Mouse (Mus musculus) retina, adult 2 months (tissue): ENCODE results near the gene Sstr2.
"Not testable (repeated sequence)": the region's sequence is repeated elsewhere in the genome, so short reads cannot be mapped to it uniquely, and the experiment has no call there.

ENCODE experiments used
- DNase-seq: peaks from one replicate; pipeline ENCODE4 v3.0.0-alpha.2; 2012; ENCODE audit warnings: low read depth, low spot score

The Sstr2 gene

DNA sequence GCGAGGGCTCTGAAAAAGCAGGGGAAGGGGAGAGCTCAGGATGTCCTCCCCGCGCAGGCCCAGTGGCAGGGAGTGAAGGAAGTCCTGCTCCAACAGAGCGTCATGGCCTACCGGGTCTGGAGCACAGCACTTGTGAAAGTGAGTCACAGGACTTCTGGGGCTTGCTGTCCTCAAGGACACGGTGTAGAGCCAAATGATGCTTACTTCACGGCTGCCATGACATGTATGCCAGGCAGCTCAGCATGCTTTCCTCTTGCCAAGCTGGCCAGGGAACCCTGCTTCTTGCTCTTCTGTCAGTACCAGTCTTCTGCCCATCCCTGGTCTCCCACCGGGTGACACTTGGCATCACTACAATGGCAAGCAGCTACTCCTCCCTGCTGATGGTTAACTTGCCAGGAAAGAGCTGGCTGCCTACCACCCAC, 37.4 kb downstream of the Sstr2 start:
- DNase-seq: no peak

DNA sequence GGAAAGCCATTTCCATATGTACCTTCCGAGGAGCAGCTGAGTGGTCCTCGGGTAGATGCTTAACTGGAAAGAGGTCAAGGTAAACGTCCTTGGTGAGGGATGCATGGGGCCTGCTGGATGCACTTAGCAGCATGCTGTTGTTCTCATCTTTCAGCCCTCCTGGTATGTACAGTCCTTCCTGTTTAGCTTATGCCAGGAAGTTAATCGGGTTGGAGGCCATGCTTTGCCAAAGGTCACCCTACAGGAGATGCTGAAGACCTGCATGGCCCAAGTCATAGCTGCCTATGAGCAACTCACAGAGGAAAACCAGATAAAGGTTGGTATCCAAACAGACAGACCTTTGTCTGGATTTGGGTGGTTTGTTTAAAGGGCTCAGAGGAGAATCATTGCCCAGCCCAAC, 38.1 kb downstream of the Sstr2 start:
- DNase-seq: no peak

DNA sequence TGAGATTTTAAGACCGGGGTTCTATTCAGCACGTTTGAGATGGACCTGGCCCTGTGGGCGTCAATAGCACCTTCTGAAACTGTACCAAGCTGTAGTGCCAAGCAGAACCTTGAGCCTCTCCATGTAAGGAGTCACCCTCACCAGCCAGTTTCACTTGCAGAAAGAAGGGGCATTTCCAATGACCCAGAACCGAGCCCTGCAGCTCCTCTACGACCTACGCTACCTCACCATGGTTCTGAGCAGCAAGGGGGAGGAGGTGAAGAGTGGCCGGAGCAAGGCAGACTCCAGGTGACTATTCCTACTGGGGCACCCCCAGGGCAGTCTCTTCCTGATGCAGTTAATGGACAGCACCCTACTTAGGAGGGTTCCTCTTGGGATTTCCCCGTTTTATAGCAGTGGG, 39.2 kb downstream of the Sstr2 start:
- DNase-seq: no peak

DNA sequence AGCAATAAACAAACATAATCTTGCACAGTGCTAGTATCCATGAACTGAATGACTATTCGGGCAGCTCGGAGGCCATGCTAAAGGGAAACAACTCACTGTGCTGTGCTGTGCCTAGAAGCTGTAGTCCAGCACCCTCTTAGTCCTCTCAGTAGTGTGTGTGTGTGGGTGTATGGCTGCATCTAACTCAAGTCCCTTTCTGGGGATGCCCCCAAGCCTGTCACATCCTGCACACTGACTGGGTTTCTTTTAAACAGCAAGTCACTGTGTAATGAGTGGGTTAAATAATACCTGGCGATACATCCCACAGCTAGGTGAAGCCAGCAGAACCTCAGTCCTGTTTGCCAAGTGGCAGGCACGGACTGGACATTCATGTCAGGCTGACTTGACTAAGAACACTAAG, 39.6 kb downstream of the Sstr2 start:
- no peak for DNase-seq

DNA sequence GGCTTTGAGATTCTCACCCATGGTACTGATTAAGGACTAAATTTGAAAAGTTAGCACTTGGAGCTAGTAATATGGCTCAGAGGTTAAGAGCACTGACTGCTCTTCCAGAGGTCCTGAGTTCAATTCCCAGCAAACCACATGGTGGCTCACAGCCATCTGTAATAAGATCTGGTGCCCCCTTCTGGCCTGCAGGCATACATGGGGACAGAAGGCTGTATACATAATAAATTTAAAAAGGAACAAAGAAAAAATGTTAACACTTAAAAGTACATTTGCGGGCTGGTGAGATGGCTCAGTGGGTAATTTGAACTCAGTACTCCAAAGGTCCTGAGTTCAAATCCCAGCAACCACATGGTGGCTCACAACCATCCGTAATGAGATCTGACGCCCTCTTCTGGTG, 41.1 kb downstream of the Sstr2 start:
- DNase-seq: not testable (repeated sequence)

DNA sequence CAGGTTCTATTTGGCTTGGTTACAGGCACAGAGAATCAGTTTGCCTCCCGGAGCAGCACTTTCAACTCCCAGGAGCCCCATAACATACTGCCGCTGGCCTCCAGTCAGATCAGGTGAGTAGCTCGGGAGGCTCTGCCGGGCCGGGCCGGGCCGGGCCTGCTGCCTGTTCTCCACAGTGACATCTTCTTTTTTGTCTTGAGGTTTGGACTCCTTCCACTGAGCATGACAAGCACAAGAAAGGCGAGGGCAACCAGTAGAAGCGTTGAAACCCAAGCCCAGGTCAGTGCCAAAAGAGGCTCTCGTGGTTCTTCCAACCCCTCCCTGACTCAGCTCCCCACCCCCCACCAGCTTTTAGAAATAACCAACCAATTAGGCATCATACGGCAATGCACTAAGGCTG, 41.8 kb downstream of the Sstr2 start:
- DNase-seq: no peak

DNA sequence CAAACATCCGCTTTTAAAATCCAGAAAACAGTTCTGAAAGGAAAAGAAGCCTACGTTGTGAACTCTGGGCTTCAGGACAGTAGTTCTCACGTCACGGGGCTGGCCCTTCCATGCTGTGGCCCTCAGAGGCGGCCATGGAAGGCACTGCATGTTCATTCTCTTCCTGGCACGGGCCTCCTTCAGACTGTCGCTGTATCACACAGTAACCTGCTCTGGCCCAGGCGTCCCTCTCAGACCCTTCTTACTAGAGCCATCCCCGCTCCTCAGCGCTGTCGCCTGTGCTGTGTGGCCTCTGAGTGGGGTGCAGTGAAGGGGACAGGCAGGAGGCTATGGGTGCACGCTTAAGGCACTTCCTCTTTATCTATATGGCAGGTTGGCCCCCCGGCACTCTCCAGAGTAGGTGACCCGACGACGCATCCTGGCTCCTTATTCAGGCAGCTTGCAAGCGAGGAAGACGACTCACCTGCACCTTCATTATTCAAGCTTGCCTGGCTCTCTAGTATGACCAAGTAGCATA, 42.8 kb downstream of the Sstr2 start:
- DNase-seq: no peak

DNA sequence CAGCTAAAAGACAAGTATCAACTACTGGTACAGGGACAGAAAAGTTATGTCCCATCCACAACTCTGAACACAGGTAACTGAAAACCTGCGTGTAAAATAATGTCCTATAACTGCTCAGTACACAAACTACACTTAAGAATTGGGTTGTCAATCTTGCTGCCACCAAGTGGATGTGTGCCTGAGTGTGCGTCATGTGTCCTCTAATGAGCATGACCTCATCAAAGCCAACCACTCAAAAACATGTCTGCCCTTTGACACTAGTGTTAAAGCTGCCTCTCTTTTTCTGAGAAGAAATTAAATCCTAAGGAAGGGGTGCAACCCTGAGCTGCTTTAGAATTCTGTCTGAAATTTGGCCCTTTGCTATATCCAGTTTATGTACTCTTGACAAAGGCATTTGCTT, 45.1 kb downstream of the Sstr2 start:
- no peak for DNase-seq

DNA sequence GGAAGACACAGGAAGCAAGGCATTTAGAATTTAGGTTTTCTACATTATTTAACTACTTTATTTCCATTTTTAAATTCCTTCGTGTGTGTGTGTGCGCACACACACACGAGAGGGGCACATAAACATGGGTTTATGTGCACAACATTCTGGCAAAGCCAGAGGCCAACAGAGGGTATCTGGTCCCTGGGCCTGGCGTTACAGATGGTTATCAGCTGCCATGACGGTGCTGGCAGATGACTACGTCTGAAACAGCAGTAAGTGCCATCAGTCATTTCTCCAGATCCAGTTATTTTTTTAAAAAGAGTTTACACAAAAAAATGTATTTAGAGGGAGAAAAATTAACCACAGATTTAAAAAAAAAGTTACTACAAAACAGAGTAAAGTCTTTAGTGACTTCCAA, 47.1 kb downstream of the Sstr2 start:
- no peak for DNase-seq

DNA sequence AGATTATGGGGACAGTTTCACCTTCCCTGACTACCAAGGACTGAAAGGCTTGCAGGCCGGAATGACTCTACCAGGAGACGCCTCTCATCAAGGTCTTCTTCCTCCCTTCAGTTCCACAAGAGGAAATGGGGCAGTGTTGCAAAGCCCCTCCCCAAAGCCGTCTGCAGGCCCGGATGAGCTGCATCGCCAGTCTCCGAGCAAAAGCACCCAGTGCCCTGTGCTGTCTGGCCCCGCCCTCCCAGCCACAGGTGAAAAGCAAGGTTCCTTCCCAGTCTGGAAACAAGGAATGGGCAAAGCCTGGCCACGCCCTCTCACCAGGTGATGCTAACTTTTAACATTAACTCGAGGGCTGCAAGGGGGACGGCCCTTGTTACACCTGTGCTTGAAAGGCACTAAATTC, 47.5 kb downstream of the Sstr2 start:
- no peak for DNase-seq

DNA sequence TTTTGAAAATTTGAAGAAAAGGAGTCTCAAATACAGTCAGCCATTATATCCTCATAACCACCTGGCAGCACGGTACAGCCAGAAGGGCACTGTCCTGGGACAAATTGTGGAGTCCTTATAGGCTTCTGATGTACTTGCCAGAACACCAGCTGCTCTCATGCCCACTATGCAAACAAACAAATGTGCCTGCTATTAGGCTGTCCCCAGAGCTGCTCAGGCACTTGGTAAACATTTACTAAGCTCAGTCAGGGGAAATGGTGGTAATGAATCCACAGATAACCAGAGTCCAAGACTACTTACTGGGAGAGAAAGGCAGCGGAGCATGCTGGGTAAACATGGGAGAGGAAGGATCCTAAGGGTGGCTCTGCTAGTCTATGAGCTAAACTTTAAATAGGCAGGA, 48.0 kb downstream of the Sstr2 start:
- DNase-seq: no peak

DNA sequence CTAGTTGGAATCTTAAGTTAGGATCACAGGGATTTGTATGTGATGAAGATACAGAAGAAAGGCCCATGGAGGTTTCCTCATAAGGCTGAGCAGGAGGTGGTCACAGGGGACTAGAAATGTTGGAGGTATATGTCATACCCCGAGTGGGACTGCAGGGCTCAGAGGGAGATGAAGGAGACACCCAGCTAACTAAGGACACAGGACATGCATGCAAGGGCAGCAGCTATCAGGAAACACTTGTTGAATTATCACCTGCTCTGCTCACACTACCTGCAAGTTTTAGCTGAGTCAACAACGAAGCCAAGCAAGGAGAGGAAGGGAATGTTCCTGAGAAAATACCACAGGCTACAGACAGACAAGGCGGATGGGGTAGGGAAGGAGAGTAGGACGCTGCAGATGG, 48.6 kb downstream of the Sstr2 start:
- no peak for DNase-seq

DNA sequence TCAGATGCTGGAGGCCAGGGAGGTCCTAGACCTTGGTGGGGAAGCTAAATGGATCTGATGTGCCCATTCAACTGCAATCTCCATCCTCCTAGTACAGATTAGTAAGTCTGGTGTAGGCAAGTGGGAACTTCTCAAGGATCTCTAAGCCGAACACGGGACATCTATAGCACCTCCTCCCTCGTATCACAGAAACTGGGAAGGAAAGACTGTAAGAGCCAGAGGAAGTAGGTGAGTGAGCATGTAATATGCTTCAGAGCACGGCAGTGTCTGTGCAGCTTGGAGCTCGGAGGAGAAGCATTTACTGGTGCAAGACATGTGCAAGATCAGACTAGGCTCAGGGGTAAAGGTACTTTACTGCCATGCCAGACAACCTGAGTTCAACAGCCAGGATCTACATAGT, 49.7 kb downstream of the Sstr2 start:
- DNase-seq: no peak

DNA sequence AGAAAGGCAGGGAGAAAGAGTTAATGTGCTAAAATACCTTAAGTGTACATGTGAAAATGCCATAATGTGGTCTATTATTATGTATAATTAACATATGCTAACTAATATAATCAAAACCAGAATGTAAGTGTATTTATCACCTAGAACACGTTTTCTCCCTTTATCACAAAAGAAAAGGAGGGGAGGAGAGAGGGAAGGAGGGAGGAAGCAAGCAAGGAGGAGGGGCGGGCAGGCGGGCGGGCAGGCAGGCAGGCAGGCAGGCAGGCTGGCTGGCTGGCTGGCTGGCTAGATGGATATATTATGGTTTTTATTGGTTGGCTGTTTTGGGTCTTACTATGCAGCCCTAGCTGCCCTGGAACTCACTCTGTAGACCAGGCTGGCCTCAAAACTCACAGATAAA, 50.6 kb downstream of the Sstr2 start:
- DNase-seq: no peak

DNA sequence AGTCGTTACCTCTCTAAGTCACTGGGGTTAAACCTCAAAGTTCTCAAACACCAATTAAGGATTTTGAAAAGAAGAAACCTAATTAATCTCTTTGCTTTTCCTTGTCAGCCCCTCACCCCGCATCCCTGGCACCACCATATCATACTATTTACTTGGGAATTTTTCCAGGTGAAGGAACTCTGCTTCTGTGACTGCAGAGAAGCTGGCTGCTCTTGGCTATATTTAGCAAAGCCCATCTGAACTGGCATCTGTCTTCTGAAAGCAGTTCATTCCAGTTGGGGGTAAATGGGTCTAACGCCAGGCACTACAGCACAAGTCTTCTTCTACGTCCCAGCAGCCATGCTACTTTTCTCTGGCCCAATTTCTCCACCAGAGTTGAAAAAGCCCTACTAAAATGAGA, 54.5 kb downstream of the Sstr2 start:
- DNase-seq: no peak

DNA sequence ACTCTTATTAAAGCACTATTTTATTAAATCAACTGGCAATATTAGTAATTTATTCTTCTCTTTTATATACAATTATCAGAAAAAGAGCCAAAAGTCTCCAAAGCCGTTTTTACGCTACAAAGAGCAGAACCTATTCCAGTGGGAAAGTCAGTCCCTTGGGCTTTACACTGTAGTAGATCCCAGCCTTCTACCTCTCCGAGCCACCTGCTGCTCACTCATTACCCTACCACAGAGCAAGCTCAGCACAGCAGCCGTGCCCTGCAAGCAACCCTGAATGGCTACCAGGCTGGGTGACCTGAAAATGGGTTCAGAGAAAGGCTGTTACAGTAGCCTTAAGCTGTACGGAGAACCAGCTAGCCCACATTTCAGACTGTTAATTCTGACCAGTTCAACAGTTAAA, 55.5 kb downstream of the Sstr2 start:
- DNase-seq: no peak
